Mouse (Mus musculus) urinary bladder, postnatal 36 days (tissue): ENCODE measurements around the gene Atp2c2.

ENCODE experiments used
- DNase-seq, 2 experiments: peaks; one replicate each; pipeline ENCODE4 v3.0.0; 2022; ENCODE audit warnings: low spot score in 2 of 2, mixed read lengths in 1 of 2

The Atp2c2 gene

DNA sequence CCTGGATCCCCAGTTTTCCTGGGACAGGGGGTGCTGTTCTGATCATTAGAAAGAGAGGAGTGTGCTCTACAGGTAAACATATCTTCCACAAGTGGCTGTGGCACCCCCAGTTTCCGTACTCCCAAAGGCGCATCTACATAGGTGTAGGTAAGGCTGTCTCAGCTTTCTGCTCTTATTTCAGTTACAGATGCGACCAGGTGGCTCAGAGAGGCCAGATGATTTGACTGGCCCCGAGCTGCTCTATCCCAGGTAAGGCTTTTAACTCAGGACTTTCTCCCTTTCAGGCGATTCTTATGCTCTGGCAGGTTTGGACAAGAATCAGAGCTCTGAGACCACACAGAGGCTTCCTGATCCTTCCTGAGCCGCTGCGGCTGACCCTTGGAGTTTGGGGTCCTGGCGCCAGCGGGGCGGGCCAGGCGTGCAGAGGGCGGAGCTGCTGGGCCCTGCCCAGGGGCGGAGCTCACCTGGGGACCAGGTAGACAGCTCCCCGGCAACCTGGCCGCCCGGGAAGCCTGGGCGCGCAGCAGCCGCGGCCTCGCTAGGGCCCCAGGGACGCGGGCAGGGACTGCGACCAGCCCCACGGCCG lies at the start of gene Atp2c2:
TSS of gene Atp2c2 (plus strand) at position 461 of the 586 bp plus-strand sequence.
- DNase-seq = no peak

- DNase-seq = no peak
Observed at GRCm38 (mm10) chr8:119651324-119651723, 48.5 kb upstream of the Atp2c2 start.

- no peak for DNase-seq
Observed at GRCm38 (mm10) chr8:119656709-119657464, 42.9 kb upstream of the Atp2c2 start.

GRCm38 (mm10) chr8:119661081-119661480 lies 38.7 kb upstream of the Atp2c2 start:
- DNase-seq = peak in 1 of 2 experiments; percentile 64

DNA sequence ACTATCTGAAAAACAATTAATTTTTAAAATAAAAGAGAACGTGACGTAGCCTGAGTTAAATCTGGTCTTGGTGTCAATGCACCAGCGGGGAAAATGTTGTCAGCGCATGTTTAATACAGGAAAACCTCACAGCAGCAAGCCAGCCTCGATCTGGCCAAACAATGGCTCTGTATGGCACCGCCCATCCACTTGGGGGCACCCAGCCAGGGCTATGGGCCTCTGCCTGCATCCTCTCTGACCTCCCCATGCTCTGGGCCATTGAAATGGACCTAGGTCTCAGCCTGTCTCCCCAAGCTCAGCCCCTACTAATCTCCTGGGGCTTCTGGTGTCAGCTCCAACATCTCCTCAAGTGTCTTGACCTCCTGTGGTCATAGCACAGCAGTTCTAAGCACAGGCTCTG lies 37.9 kb upstream of the Atp2c2 start:
- no peak for DNase-seq

DNA sequence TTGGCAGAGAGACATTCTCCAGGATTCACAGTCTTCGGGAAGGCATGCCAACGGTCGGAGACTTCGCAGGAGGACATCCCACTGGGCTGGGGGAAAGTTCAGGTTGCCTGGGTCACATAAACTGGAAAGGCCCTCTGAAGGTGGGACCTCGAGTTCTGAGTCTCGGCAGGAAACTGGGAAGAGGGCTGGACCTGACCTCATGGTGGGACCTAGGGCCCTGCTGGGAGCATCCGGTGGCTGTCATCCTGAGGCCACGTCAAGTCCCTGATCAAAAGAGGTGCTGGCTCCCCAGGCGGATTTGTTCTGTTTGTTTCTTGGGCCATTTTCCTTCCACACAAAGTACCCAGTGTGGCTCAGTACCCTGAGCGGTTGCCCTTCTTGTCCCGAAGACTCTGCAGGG lies 36.4 kb upstream of the Atp2c2 start:
- DNase-seq = no peak

GRCm38 (mm10) chr8:119665270-119665669 lies 34.5 kb upstream of the Atp2c2 start:
- DNase-seq = no peak

GRCm38 (mm10) chr8:119666219-119666951 lies 33.4 kb upstream of the Atp2c2 start, which contains the start of gene Wfdc1:
Gene Wfdc1, plus strand, starts transcription at chr8:119666365.
- no peak for DNase-seq

- no peak for DNase-seq
Observed at GRCm38 (mm10) chr8:119668447-119668846, 31.4 kb upstream of the Atp2c2 start.

GRCm38 (mm10) chr8:119669284-119669683 lies 30.5 kb upstream of the Atp2c2 start:
- DNase-seq = no peak

DNA sequence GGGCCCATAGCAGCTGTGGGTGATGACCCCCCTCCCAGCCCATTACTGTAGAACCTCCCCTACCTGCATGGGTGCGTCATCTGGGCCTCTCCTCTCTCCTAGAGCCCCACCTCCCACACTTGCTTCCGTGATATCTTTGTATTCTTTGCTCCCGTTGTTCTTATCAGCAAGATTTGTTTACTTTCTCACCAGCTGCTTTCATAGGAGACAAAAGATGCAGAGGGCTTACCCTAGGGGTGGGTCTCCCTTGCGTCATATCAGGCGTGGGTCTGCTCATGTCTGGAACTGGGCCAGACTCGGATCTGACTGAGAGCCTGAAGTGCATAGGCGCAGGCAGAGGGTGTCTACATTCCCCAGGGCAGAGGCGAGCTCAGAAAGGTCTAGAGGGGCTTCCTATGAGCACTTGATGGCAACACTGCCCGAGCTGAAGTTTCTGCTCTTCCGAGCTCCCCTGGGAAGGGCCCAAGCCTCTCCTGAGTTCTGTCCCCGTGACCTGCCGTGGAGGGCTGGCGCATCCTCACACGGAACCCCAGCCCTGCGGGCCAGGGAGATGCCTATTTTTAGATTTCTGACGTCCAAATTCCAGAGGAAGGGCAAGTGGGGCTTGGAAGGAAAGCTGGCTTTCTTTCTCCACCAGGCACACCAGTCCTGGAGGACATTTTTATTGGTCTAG lies 29.3 kb upstream of the Atp2c2 start:
- peak in 1 of 2 experiments; percentile 49 for DNase-seq

- DNase-seq = no peak
Observed at GRCm38 (mm10) chr8:119673976-119674555, 25.7 kb upstream of the Atp2c2 start.

DNA sequence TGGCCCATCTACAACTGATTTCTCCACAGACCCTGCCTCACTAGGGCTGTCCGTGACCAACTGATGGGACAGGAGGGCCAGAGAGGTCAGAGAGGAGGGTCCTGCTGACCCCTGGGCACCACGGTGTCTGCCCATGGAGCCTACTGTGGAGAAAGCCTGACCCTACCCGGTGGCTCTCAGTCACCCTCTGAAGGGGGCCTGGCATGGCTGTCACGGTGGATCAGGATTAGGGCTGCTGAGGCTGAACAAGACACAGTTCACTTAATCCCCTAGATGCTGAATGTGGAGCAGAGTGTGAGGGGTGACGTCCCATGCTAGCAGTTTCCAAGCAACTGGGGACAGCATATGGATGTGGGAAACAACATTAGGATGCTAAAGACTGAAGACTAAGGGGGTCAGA lies 24.4 kb upstream of the Atp2c2 start:
- DNase-seq = no peak

- peak; percentile 84 to 90 for DNase-seq
Observed at GRCm38 (mm10) chr8:119676389-119676788, 23.4 kb upstream of the Atp2c2 start.

DNA sequence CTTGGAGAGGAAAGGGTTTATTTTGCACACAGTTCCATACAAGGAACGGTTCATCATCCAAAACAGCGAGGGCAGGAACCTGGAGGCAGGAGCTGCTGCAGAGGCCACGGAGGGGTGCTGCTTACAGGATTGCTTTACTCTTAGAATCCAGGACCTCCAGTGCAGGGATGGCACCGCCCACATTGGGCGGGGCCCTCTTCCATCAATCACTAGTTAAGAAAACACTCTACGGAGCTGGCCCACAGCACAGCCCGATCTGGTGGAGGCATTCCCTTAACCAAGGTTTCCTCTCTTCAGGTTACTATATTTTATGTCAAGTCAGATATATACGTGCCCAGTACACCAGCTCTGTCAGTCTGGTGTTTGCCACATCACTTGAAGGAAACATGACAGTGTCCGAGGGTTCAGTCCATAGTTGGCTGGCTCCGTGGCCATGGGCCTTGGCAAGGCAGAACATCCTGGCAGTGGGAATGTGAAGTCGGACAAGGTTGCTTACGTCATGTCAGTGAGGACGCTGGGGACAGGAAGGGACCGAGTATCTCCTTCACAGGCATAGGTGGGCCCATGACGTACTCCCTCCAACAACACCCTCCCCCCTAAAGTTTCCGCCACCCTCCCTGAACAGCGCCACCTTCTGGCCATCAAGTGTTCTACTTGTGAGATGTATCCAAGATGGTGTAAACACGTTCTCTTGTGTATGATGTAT lies 21.5 kb upstream of the Atp2c2 start:
- DNase-seq = no peak

GRCm38 (mm10) chr8:119679184-119679583 lies 20.6 kb upstream of the Atp2c2 start:
- DNase-seq = no peak

DNA sequence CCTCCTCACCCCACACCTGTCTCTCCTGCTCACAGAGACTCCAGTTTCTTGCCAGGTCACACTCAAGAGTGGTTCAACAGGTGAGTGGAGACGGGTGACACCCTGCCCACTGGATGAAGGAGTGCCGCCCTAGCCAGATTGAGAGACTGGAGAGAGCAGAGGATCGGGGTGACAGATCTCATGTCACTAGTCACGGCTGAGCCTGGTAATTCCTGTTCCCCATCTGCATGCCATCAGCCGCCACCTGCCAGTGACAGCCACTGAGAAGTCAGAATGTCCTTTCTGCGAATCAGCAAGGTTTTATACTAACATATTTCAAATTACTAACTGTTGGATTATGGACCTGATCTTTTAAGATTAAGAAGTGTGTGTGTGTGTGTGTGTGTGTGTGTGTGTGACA lies 9.2 kb upstream of the Atp2c2 start:
- no peak for DNase-seq

DNA sequence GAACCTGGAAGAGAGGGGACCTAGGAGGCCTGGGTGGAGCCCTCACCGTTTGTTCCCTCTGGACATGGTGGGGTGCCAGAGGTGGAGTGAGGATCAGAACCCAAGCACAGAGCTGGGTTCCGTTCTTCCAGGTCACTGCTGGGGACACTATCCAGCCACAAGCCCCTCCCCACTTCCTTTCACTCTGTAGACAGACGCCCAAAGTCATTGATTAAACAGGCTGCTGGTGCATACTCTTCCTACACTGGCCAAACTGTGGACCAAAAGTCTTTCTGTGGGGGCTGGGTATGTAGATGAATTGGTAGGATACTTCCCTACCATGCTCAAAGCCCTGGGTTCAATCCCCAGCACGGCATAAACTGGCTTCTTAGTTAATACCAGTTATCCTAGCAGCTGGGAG lies 7.8 kb upstream of the Atp2c2 start:
- DNase-seq = no peak

GRCm38 (mm10) chr8:119694696-119695095 lies 5.1 kb upstream of the Atp2c2 start:
- DNase-seq = no peak

GRCm38 (mm10) chr8:119697163-119697562 lies 2.6 kb upstream of the Atp2c2 start:
- DNase-seq = no peak

DNA sequence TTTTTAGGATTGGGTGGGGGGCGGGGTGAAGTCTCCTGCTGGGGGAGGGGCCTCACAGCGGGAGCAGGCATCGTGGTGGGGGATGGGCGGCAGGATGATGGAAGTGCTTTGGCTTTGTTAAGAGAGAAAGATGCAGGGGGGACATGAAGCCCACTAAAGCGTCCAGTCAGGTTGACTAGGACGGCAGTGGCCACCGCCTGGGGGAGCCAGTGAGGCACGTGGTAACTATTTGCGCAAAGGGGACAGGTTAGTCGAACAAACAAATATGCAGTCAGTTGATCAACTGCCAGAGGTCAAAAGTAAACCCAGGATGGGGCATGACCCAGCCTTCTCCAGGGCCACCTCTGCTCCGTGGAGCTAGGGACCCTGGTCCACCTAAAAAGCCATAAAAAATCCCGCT lies 849 bp upstream of the Atp2c2 start:
- DNase-seq = peak; percentile 57 to 64
